Mouse (Mus musculus): ENCODE data around the gene Cfap298.

Cfap298 gene

GRCm38 (mm10) chr16:90910855-90911533 is 23.9 kb downstream of the Cfap298 start:
- no peak for DNase-seq

GRCm38 (mm10) chr16:90907250-90907649 is 27.7 kb downstream of the Cfap298 start:
- no peak for DNase-seq

- no peak for DNase-seq
Observed at GRCm38 (mm10) chr16:90903300-90903699, 31.6 kb downstream of the Cfap298 start.

DNA sequence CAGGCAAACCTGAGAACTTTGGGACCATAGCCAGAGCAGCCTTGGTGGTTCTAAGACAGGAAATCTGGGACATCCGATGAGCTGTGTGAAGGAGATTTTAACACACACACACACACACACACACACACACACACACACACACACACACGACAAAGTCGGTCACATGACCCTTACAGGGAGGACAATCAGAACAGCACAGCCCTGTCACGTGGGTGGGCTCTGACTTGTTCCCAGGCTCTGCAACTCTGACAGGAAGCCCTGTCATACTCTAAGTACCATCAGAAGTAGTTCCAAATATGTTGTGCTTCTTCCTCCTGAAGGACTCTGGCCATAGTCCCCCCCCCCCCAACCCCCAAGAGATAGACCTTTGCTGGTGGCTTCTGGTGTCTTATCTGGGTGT is 33.5 kb downstream of the Cfap298 start:
- no peak for DNase-seq

DNA sequence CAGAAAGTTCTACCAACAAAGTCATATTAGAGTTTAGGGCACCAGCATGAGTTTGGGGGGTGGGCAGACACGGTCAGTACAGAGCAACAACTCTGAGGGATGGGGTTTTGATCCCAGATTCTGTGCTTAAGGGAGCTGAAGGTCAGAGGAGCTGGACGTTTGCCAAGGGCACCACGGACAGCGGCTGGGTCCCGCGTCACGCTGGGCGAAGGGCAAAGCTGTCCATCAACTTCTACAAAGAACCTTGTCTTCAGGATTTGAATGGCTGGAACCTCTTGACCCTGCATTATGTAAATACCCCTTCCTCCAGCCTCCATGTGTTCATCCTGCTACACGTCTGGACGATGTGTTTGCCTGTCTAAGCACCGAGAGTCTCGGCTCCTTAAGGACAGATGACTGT is 35.4 kb downstream of the Cfap298 start:
- DNase-seq = no peak

- no peak for DNase-seq
Observed at GRCm38 (mm10) chr16:90897651-90898050, 37.3 kb downstream of the Cfap298 start.

DNA sequence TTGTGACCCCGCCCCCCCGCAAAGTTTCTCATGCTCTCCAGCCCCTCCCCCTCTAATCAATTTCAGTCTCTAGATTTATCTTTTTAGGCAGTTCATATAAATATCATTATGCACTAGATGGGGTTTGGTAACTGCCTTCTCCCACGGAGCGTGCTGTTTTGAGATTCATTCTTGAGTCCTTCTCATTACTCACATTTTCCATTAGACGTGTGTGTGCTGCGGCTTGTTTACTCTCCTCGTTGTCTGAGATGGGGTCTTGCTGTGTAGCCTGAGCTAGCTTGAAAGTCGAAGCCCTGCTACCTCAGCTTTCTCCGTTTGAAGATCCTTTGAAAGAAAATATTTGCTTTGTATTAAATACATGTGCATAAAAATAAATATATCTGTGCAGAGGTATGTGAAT is 41.1 kb downstream of the Cfap298 start:
- no peak for DNase-seq

DNA sequence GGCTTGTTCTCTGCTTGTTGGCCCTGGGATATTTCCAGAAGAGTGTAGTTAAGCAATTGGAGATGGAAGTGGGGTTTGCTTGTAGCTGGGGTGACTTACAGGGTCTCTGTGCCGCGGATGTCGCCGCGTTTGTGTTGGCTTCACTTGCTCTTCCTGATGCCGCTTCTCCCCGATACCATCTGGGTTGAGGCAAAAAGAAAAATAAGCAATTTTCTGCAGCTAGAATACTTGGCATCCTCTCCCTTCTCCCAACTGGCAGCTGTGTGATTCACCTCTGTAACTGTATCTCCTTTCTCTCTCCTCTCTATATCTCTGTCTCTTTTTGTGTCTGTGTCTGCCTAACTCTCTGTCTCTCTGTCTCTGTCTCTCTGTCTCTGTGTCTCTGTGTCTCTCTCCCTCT is 41.9 kb downstream of the Cfap298 start:
- DNase-seq = no peak

- DNase-seq = no peak
Observed at GRCm38 (mm10) chr16:90892081-90892480, 42.8 kb downstream of the Cfap298 start.

GRCm38 (mm10) chr16:90891601-90892000 is 43.3 kb downstream of the Cfap298 start:
- DNase-seq = no peak

GRCm38 (mm10) chr16:90890683-90891082 is 44.2 kb downstream of the Cfap298 start:
- DNase-seq = peak; percentile 39

DNA sequence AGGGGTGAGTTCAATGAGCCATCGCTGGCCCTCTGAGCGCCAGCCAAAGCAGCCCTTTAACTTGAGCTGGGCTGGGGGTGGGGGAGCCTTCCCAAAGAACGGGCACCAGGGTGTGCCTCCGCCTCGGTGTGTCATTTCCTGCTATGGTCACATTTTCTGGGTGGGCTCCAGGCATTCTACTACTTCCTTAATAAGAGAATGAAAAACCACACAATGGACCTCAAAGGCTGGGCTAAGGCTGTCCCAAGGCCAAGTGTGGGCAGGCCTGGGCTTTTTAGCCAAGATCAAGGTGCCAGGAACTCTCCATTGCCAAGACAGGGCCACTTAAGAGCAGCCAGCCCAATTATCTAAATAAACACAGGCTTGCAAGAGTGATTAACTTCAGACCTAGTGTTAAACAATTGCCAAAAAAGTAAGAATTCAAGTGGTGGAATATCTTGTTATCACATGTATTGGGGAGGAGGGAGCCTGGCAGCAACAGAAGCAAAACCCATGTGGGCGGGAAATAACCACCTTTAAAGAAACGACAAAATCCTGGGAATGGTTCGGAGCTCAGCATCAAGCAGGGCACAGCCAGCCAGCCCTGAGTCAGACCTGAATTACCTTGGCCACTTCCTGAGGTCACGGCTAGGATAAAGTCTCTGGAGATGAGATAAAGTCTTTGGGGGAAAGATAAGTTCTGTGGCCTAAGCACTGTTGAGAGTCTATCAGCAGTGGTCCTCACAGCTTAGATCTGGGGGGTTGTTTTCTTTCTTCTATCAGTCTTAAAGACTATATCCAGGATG is 48.9 kb downstream of the Cfap298 start:
- DNase-seq = peak; percentile 8

DNA sequence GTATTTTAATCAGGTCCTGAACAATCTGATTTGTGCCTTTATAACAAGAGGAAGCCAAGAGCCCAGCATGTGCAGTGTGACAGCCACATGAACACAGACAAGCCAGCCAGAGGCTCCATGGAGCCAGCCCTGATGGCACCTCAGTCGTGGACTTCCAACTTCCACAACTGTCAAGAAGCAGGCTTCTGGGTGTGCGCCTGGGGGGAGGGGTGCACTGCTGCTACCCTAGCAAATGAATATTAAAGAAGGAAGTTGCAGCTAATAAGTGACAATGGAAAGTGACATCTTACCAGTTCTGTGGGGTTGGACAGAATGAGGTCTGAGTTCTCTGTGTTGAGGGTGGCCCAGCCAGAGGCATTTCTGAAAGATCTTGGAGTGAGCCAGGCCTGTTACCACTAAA is 49.6 kb downstream of the Cfap298 start:
- DNase-seq = no peak

GRCm38 (mm10) chr16:90882501-90882977 is 52.4 kb downstream of the Cfap298 start:
- DNase-seq = no peak

GRCm38 (mm10) chr16:90878135-90878860 is 56.6 kb downstream of the Cfap298 start:
- DNase-seq = no peak
